Mouse (Mus musculus) CD4-positive, CD25-positive, alpha-beta regulatory T cell, adult 4 months (primary cell): Measurements from ENCODE around the gene Irs3. TPM values are rescaled to one million over a fixed set of nuclear protein-coding genes. Genes with fewer than 3 reads are reported as not detected.

Experiments
- ATAC-seq: one replicate; pipeline ENCODE4 v1.8.0; 2017
- polyA plus RNA-seq, 2 experiments: library from polyadenylated mRNA; unstranded; fragments of 100-300 nt; shearing (Covaris generic); gene quantifications; one replicate each; pipeline ENCODE4 v1.2.1; 2017

The Irs3 gene
- not detected for polyA plus RNA-seq

DNA sequence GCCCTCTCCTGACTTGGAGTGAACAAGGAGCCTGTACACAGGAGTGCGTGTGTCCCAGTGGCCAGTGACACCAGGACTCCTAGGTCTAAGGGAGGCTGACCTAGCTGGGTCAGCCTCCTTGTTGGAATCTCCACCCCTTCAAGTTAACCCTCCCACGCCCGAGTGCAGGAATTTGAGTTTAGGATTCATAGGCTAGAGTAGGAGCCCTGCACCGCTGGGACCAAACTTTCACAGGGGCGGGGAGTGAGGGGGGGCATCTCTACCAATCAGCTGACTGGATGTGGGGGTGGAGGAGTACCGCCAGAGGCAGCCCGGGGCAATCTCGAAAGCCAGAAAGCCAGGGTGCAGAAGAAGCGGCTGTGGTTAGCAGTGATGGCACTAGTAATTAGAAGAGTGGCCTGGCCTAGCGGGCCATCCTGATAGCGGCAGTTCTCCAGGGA lies at the start of gene Irs3:
Gene Irs3, minus strand, starts transcription at position 63 of the 440 bp plus-strand sequence.
- no peak for ATAC-seq

DNA sequence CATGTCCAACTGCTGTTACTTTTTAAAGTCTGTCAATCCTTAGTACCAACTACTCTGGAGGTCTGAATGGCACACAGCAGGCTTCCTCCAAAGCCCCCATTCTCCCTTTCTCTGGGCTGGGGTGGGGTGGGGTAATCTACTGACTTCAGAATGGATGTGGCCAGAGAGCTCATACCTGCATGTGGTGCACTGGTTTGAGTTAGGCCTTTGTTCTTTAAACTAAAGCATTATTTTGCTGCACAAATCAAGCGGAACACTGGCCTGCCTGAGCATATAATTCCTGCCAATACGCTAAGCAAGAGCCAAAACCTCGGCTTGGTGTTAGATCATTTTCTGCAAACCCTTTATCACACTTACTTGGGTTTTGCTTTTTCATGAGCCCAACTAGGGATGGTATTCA lies 49.3 kb upstream of the Irs3 start:
- ATAC-seq: no peak

DNA sequence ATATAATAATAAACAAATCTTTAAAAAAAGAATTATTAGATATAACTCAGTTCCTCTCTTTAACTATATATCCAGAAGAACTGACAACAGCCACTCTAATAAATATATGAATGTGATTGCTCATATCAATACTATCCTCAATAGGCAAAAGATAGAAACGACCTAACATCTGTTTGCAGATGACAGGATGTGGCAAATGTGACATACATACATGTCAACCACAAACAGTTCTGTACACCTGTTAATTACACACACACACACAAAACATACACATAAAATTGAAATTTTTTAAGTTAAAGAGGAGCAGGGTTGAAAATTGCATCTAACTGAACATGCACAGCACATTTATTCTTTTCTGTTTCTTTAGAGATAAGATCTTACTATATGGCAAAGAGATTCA lies 46.4 kb upstream of the Irs3 start:
- ATAC-seq: peak; percentile 90

DNA sequence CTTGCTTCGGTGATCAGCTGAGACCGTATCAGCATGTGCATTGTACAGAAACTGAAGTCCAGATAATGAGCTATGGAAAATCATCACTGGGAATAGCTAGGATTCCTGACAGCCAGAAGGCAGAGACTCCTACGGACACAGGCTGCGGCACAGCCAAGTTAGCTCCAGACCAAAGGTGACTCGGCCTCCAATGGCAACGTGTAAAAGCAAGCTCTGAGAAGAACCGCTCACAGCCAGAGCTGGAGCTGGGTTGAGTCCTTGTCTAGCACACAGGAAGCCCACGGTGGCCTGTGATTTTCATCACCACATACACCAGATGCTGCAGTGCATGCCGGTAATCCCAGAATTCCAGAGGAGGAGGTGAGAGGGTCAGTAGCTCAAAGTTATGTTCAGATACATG lies 45.0 kb upstream of the Irs3 start:
- ATAC-seq: no peak

DNA sequence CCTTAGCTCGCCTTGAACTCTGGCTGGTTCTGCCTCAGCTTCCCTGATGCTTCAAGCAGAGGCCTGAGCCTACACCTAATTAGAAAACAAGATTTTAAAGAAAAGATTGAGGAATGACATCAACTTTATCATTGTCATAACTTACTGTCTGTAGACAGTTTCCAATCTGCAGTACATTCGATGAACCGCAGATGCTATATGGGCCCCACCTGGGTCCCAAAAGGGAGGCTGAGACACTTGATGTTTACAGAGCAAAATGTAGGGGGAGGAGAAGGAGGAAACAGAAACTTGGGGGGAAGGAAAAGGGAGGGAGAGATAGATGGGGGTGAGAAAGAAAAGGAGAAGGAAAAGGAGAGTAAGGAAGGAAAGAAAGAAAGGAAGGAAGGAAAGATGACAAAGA lies 44.5 kb upstream of the Irs3 start:
- ATAC-seq: no peak

DNA sequence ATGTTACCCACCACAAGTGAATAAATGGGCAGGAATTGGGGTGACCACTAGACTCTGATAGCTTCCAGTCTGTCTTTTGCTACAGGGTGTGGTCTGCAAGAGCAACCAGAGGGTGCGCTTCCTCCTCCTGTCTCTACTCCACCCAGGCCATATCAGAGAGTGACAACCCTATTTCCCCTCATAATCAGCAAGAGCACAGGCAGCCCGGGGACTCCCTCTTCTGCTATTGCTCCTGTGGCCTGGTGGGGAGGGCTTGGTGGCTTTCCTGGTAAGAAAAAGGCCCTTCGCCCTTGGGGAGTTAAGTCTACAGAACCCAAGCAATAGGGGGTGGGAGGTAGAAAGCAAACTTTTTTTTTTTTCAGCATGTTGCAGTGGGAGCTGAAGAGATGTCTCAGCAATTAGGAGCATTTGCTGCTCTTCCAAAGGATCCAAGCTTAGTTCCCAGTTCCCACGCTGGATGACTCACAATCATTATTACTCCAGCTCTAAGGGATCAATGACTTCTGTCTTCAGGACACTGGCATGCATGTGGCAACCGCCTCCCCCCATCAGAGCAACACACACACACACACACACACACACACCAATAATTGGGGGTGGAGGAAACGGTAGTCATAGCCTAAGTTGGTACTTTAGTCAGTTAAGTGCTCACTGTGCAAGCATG lies 40.7 kb upstream of the Irs3 start:
- ATAC-seq: no peak

DNA sequence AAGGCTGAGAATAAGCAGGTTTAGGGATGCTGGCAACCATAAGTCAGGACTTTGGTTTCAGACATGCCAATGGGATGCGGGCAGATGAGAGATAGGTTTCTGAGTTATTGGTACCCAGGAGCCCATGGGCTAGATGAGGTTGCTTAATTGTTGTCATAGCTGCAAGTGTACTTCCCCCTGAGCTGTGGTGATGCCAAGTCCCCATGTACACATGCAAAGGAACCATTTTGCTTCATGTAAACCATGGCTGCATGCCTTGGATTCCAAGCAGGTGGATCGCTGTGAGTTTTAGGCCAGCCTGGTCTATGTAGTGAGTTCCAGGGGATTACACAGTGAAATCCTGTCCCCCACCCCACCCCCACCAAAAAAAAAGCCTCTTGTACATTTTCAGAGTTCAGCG lies 40.1 kb upstream of the Irs3 start:
- ATAC-seq: no peak

DNA sequence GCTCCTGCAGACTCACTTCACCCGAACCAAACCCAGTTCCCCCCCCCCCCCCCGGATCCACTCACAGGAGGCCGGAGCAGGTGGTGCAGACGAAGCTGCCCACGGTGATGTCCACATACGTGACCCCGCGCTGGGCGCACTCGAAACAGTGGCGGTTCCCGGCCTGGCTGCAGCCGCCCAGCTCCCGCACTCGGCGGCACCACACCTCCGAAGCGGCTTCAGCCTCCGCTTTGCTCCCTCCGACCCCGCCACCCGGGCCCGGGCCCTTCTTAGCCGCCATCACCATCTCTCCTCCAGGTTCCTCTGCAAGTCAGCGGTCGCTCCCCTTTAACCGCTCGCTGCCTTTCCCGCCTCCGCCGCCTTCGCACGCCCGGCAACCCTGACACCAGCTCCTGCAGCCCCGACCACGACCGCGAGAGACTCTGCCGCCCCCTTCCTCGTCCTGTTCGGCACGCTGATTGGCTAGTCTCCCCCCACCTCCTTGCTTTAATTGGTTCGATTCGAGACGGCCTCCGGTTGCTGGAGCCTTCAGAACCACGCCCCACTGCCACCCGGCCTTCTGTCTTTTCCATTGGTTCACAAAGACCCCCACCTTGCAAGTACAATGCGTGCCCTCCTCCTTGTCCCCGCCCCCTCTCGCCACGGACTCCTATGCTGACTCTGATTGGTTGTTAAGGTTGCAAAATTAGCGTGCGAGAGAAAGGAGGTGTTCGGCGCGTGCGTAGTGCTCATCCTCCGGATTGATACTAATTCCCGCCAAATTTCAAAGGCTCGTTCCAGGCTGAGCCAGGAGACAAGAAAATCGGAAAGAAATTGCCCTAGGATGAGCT lies 39.0 kb upstream of the Irs3 start, which contains the start of gene Agfg2:
Gene Agfg2, minus strand, starts transcription at position 433 of the 830 bp plus-strand sequence.
- peak; percentile 98 for ATAC-seq

DNA sequence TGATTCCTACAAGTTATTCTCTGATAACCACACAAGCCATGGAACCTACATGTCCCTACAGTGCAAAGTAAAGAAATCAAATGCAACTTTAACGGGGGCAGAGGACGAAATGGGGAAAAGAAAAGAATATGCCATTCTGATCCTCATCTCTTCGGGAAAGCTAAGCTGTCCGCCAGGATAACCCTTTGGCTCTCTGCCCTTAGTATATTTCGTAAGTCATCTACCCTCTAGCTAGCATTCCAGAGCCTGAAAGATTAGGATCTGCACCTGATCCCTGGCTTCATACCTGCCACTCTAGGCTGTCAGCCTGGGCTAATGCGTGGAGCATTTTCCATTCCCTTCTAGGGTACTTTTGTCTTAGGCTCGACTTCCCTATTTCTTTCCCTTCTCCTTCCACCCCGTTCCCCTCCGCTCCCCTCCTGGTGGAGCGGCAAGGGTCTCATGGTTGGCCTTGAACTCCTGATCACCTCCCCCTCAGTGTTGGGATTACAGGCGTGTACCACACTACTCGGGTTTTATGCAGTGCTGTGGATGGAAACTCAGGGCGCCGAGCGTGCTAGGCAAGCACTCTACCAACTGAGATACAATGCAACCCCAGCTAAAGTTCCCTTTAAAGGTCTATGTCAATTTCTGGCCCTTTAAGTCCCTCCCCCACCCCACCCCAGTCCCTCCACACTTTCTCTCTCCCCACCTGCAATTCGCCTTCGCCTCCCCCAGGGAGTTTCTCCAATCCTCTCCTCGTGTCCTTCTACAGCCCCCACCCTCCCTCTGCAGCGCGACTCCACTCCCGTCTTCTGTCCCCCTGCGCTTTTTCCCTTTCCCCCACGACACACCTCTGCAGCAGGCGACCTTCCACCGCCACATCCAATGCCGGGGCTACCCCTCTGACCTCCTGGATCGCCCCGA lies 38.1 kb upstream of the Irs3 start:
- ATAC-seq: no peak

DNA sequence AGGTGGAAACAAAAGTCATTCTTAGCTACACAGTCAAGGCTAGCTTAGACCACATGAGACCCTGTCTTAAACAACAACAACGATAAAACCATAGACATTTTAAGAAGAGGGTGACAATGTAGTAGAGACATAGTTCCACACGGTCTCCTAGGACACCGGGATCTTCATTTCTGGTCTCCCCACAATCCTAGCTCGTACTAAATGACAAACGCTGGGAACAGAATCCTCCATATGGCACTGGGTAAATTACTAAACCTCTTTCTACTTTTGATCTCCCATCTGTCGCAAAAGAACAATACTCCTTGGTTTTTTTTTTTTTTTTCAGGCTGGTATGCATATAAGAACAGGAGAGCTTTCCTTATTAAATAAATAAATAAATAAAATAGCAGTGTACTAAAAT lies 37.0 kb upstream of the Irs3 start:
- no peak for ATAC-seq

DNA sequence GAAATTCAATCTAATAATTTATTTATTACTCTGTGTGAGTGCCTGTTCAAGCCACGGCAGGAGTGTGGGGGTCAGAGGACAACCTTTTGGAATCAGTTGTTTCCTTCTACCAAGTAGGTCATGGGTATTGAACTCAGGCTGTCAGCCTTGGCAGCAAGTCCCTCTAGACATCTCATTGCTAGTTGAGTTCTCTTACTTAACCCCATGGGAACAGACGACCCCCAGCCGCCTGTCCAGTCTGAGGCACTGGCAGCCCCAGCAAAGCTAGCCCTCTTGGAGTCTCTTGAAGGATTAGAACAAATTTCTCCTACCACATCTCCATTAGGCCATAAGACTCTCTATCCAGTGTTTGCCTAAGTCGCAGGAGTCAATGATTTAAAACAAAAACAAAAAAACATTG lies 34.2 kb upstream of the Irs3 start:
- no peak for ATAC-seq

DNA sequence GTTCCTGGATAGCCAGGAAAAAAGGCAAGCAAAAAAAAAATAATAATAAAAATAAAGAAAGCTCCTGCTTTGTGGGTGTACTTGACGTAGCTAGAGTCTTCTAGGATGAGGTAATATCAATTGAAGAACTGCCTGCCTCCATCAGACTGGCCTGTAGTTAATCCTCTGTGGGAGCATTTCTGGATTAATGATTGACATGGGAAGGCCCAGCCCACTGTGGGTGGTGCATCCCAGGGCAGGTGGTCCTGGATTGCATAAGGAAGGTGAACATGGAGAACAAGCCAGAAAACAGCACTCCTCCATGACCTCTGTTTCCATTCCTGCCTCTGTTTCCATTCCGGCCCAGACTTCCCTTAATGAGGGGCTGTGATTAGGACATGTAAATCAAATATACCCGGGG lies 33.2 kb upstream of the Irs3 start:
- no peak for ATAC-seq

DNA sequence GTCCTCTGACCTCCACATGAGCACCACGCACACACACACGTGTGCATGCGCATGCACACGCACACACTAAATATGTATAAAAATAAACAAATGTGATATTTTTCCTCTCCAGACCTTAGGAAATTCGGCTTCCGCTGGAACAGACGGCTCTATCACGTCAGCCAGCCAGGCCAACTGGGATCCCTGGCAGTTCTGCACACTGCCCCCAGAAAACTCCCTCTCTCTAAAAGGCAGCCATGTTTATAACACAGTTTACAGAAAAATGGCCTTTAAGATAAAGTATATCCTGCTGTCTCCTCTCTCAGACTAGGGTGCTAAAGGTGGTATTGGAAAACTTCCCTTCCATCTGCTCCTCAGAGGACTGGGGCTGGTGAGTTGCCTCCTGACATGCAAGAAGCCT lies 32.3 kb upstream of the Irs3 start:
- ATAC-seq: no peak

DNA sequence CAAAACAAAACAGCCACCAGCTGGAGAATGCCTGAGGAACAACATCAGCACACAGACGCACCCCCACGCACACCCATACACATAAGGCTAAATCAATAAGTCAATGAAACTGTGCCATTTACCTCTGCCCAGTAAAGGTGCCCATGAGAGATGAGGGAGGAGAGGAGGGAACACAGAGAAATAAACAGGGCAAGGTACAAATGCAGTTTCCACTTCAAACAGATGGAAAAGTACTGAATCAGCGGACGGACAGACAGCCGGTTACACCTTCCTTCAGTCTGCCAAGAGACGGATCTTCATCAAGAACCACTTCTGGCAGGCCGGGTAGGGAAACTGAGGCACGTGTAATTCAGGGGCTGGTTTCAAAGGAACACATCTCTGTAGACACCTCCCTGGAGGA lies 29.3 kb upstream of the Irs3 start:
- no peak for ATAC-seq

DNA sequence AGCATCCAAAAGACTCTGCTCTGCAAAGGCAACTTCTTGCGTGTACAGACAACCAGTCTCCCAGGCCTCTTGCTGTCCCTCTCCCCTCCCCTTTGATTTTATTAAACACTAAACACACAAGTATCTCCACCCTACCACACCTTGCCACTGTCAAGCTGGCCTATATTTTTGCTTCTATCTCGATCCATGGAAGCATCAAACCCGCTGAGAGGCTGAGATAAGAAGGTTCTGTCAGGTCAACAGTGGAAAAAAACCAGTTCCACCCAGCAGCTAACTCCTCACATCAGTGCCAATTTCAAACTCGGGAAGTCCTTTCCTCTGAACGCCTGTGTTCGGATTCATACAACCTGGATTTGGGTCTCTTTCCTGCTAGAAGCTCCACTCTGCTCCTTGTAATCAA lies 27.5 kb upstream of the Irs3 start:
- ATAC-seq: no peak

DNA sequence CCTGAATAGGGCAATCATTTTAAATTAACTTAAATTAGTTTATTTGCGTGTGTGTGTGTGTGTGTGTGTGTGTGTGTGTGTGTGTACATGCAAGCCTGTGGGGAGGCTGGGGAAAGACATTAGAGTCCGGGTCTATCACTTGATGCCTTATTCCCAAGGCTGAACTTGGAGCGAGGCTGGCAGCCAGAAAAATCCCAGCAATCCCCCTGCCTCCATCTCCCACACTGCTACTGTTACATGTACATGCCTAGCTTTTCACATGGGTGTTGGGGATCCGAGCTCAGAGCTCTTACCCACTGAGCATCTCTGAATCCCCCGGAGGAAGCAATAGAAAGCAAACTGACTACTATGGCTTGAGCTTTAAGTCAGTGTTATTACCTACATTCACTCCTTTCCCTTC lies 26.8 kb upstream of the Irs3 start:
- no peak for ATAC-seq

DNA sequence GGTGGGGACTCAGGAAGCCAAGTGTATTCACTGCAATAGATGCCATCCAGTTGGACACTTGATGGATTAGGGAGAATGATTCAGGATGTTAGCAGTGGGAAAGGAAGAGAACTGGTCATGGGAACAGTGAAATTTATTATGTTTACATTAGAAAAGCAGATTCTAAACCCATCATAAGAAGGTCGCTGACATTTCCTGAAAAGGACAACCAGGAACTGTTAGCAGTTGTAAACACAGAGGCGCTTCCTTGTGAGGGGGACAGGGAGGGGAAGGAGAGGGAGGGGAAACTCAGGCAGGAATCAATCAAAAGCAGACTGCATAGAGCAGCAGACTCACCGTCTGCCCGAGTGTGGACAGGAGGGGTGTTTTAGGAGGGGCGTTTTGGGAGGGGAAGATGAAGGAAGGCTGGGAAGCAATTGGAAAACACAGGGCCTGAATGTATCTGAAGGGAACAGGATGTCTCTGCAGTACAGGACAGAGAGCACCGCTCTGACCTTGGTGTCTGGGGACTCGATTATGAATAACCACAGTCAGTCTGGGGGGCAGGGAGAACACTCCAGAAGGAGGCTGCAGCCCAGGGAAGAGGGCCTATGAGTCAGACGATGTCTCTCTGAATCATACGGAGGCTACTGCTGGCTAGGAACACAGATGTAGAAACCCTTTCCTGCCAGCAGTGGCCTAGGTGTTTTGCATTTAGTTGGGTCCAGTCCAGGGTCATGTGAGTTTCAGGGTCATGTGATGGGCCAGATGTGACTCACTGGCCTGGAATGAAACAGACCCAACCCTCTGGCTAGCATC lies 26.1 kb upstream of the Irs3 start:
- no peak for ATAC-seq

DNA sequence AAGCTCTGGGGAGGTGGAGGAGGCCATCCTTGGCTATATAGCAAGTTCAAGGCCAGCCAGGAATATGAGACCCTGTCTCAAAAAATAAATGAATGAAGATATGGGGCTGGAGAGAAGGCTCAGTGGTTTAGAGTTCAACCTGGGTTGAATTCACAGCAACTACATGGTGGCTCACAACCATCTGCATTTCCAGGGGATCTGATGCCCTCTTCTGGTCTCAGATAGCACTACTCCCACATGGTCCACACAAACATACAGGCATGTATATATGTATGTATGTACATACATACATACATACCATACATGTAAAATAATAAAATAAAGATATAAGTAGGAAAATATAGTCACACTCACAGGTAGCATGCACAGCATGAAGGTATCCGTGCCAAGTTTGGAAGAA lies 24.7 kb upstream of the Irs3 start:
- no peak for ATAC-seq

DNA sequence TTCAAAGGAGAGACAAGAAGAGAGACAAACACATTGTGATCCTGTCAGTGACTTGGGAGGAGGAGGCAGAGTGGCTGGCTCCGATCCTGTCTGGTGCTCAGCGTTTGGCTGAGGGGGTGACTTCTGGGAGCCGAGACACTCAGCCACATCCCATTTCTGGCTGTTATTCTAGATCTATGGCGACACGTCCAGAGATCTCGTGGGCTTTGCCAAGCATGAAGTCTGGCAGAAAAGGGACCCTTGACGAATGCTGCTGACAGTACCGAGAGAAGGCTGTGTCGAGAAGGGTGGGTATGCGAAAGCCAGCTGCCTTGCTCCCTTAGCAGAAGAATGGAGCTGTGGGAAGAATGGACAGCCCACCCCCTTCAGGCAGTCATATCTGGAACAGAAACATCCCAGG lies 23.5 kb upstream of the Irs3 start:
- no peak for ATAC-seq

DNA sequence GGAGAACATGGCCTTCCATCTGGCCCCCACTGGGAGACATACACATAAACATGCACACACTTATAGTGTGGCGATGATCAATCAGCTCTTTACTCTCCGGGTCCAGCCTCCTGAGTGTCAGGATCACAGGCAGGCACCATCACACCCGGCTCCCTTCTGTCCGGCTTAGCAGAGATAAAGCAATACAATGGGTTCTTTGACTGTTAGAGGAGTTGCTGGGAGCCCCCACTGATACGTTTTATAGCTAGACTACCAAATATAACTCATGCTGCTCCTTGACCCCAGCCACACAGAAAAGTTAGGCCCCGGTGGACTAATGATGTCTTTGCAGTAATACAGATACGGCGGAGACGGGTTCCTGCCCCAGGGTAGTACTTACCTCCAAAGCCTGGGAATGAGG lies 17.5 kb upstream of the Irs3 start:
- ATAC-seq: no peak

DNA sequence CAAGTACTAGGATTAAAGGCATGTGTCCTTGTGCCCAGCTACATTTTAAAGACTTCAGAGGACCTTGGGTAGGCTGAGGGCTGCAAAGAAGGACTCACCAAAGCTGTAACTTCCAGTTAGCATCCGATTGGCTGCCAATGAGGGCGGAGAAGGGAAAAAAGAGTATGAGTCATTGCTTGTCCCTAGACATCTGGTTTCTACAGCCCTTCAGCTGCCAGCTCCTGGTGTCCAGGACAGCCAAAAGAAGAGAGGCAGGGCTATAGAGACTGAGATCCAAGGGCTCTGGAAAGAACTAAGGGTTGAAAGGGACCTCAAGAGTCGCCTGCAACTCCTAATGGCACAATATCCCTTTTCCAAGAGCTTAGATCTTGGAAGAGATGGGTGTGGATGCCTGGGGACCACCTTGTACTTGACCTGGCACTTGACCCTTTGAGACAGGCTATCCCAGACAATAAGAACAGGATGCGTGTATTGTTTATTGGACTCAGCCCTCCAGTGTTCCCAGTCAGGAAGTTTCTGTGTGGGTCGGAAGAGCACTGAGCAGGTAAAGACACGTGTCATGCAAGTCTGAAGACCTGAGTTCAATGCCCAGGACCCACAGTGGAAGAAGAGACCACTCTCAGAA lies 14.7 kb upstream of the Irs3 start:
- no peak for ATAC-seq

DNA sequence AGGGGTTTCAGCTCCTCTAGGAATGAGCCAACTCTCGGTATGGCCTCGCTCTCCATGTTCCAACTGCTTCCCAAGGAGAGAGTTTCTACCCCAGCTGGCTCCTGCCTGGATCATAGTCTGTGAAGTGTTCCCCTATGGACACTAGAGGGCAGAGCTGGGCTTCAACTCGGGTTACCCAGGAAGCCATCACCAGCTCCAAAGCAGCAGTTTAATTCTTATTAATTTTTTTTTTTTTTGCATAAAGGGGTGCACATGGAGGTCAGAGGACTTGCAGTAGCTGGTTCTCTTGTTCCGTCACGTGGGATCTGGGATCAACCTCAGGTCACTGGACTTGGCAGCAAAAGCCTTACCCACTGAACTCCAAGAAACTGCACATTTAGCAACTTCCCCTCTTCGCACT lies 11.5 kb upstream of the Irs3 start:
- peak; percentile 79 for ATAC-seq
